Mouse (Mus musculus) heart, adult 2 months (tissue): ENCODE data around the gene Catsperg1. TPM values are rescaled to one million over a fixed set of nuclear protein-coding genes. Genes with fewer than 3 reads are reported as not detected.
A peak's percentile ranks its signal among the peaks of the same experiment; 100 is the strongest.

Experiments
- DNase-seq, 2 experiments: peaks; one replicate each; pipeline ENCODE4 v3.0.0; 2021
- H3K27ac ChIP-seq: fragments of 200-600 bp; 2 replicates; pipeline ENCODE4 v1.8.1; 2022
- H3K27me3 ChIP-seq: fragments of 200-500 bp; 2 replicates; pipeline ENCODE4 v1.6.1; 2012; ENCODE audit warnings: mild to moderate bottlenecking, low read length, inconsistent platforms, mixed read lengths; ENCODE audit not compliant: control insufficient read depth, insufficient read depth
- H3K36me3 ChIP-seq: fragments of 200-500 bp; 2 replicates; pipeline ENCODE4 v1.6.1; 2012; ENCODE audit warnings: low read length, inconsistent platforms; ENCODE audit not compliant: control insufficient read depth, insufficient read depth
- H3K4me1 ChIP-seq: fragments of 200-500 bp; 2 replicates; pipeline ENCODE4 v1.6.1; 2011; ENCODE audit warnings: low read length; ENCODE audit not compliant: control insufficient read depth, insufficient read depth
- H3K4me3 ChIP-seq: fragments of 200-600 bp; 2 replicates; pipeline ENCODE4 v1.8.1; 2022
- H3K79me2 ChIP-seq: fragments of 200-500 bp; replicated peaks from 2 replicates; pipeline ENCODE4 v1.6.1; 2012; ENCODE audit warnings: mild to moderate bottlenecking, inconsistent platforms, low read length, moderate library complexity, mixed read lengths; ENCODE audit not compliant: control insufficient read depth, insufficient read depth
- H3K9ac ChIP-seq: fragments of 200-500 bp; 2 replicates; pipeline ENCODE4 v1.6.1; 2012; ENCODE audit warnings: low read depth, mild to moderate bottlenecking, control low read depth, inconsistent platforms, low read length, mixed read lengths
- CTCF ChIP-seq: fragments of 200-600 bp; IDR thresholded peaks from 2 replicates; pipeline ENCODE4 v1.8.1; 2022; ENCODE audit warnings: antibody characterized with exemption, mild to moderate bottlenecking, moderate library complexity
- EP300 ChIP-seq: fragments of 200-500 bp; IDR thresholded peaks from 2 replicates; pipeline ENCODE4 v1.6.1; 2011; ENCODE audit warnings: low read depth, low read length, control low read depth; ENCODE audit not compliant: insufficient read depth
- POLR2A ChIP-seq: fragments of 200-500 bp; IDR thresholded peaks from 2 replicates; pipeline ENCODE4 v1.6.1; 2011; ENCODE audit warnings: mild to moderate bottlenecking, low read depth, low read length, control low read depth; ENCODE audit not compliant: insufficient read depth
- WGBS: fragments of 180-500 bp; shearing (Covaris S2); methylation state at CpG from one replicate; pipeline ENCODE4 v1.1.7; 2018; 5-methylcytosine and 5-hydroxymethylcytosine counted together
- intact Hi-C: fragments of 180-260 bp; cut with DNase I; formaldehyde crosslinking; loops from one replicate; pipeline ENCODE4 v1.15.1; 2025
- polyA plus RNA-seq: library from polyadenylated mRNA; depleted of rRNA; stranded (reverse); fragments of >200 nt; gene quantifications from 2 replicates; pipeline ENCODE4 v1.2.3, GENCODE M21; 2012
- total RNA-seq, 2 experiments: library from RNA; stranded (reverse); gene quantifications; 2 replicates each; pipeline ENCODE4 v1.2.3; 2021

Gene Catsperg1
- total and polyA plus RNA-seq, 3 experiments = 0.30 to 1.0 (median 0.34) TPM

- intact Hi-C loops = loop anchor here (2.0 kb wide), 1 partner anchor 15 kb away; the partner anchor contains the start of genes Ggn and Spred3
- H3K79me2 ChIP-seq = no peaks in the 10 kb centered on the region
- TF ChIP-seq CTCF (peak; percentile 50), EP300 (no peak), POLR2A (peak; percentile 30; the same call in 1 of the 2 replicates)
- peaks cover 2% of the 10 kb centered on the region; the same call in 1 of the 2 replicates for H3K4me1 ChIP-seq
- peak within 1 kb of the TSS; percentile 97 for H3K4me3 ChIP-seq
- H3K27me3 ChIP-seq = peaks cover 1% of the 10 kb centered on the region; the same call in 1 of the 2 replicates
- peak; percentile 88 for DNase-seq
- peak within 1 kb of the TSS; percentile 94 for H3K27ac ChIP-seq
- 2% methylated on average over 68 of the region's 68 CpGs for WGBS
- H3K36me3 ChIP-seq = no peaks in the 10 kb centered on the region
- peak within 1 kb of the TSS; percentile 81 for H3K9ac ChIP-seq
These were observed 57.7 kb downstream of the Catsperg1 start, which contains the start of gene Fam98c for GRCm38 (mm10) chr7:29155838-29156782. Gene Fam98c, minus strand, starts transcription at chr7:29156234.

- TF ChIP-seq EP300 = no peak
- peak; percentile 65 for TF ChIP-seq POLR2A
- TF ChIP-seq CTCF = peak; percentile 47
- H3K27ac ChIP-seq = peak overlapping the region; percentile 94
- H3K36me3 ChIP-seq = no peaks in the 10 kb centered on the region
- H3K79me2 ChIP-seq = no peaks in the 10 kb centered on the region
- WGBS = 9% methylated on average over 37 of the region's 37 CpGs
- peaks cover 2% of the 10 kb centered on the region; the same call in 1 of the 2 replicates for H3K4me1 ChIP-seq
- intact Hi-C loops = no loop called here
- H3K9ac ChIP-seq = peak overlapping the region; percentile 81
- H3K4me3 ChIP-seq = peak overlapping the region; percentile 97
- peaks cover 1% of the 10 kb centered on the region; the same call in 1 of the 2 replicates for H3K27me3 ChIP-seq
- DNase-seq = peak; percentile 91 to 92
These were observed 58.5 kb downstream of the Catsperg1 start for GRCm38 (mm10) chr7:29155196-29155837.

DNA sequence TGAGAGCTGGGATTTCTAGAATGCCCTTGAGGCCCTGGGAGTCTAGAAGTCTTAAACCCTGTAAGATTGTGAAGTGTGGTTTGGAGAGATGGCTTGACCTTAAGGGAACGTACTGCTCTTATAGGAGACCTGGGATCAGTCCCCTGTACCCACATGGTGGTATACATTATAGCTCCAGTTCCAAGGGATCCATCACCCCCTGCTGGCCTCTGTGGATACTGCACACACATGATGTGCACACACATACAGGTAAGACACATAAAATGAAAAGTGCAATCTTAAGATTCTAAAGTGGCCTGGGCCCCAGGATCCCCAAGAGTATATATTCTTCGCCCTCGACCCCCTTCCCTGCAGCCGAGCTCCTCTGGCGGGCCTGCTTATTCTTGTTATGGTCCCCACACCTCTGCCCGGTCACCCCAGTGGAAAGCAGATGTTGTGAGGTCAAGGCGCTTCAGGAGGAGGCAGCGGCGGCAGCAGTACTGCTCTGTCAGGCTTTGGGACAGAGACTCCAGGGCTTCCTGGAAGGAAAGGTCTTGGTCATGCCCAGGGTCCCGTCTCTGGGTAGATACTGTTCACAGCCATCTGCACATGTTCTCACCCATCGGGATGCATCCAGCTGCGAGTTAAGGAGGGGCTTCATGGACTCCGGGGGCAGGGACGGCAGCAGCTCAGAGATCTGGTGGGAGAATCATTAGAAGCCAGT is 59.7 kb downstream of the Catsperg1 start:
- WGBS = 95% methylated on average over 14 of the region's 14 CpGs

DNA sequence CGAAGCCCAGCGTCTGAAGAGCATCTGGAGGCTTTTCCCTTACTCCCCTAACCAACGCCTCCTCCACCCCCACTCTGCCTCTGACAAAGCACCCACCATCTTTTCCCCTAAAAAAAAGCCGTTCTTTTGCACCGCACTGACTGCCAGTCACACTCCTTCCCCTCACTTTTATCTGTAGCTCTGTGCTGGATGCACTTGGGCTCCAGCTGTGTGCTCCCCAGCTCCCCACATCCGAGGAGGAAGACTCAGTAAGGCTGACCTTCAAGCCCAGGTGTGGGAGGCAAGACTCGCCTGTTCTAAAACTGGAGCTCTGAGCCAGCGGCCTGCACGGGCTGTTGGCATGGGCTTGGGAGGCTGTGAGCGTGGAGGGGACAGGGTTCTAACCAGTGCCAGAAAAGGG is 62.3 kb downstream of the Catsperg1 start:
- Histone ChIP-seq H3K27ac (no peak overlapping the region), H3K4me3 (no peak overlapping the region), H3K36me3 (no peaks in the 10 kb centered on the region), H3K79me2 (no peaks in the 10 kb centered on the region), H3K4me1 (peaks cover 2% of the 10 kb centered on the region; the same call in 1 of the 2 replicates), H3K27me3 (no peaks in the 10 kb centered on the region), H3K9ac (no peak overlapping the region)
- TF ChIP-seq POLR2A = no peak
- TF ChIP-seq CTCF = no peak
- TF ChIP-seq EP300 = no peak
- no peak for DNase-seq
- intact Hi-C loops = no loop called here
- 61% methylated on average over 10 of the region's 10 CpGs for WGBS

More for the DNA sequence above, 59.7 kb downstream of the Catsperg1 start:
- no peak overlapping the region for H3K9ac ChIP-seq
- peaks cover under 1% of the 10 kb centered on the region; the same call in 1 of the 2 replicates for H3K27me3 ChIP-seq
- H3K4me1 ChIP-seq = peaks cover 2% of the 10 kb centered on the region; the same call in 1 of the 2 replicates
- no peak overlapping the region for H3K4me3 ChIP-seq
- H3K79me2 ChIP-seq = no peaks in the 10 kb centered on the region
- no peak overlapping the region for H3K27ac ChIP-seq
- DNase-seq = no peak
- intact Hi-C loops = no loop called here
- H3K36me3 ChIP-seq = no peaks in the 10 kb centered on the region
- no peak for TF ChIP-seq EP300
- no peak for TF ChIP-seq POLR2A
- TF ChIP-seq CTCF = peak; percentile 37

- intact Hi-C loops = no loop called here
- H3K4me3 ChIP-seq = no peak overlapping the region
- H3K79me2 ChIP-seq = no peaks in the 10 kb centered on the region
- no peak overlapping the region for H3K27ac ChIP-seq
- H3K36me3 ChIP-seq = no peaks in the 10 kb centered on the region
- no peaks in the 10 kb centered on the region for H3K27me3 ChIP-seq
- 88% methylated on average over 15 of the region's 15 CpGs for WGBS
- H3K9ac ChIP-seq = no peak overlapping the region
- TF ChIP-seq POLR2A = no peak
- no peak for TF ChIP-seq CTCF
- TF ChIP-seq EP300 = no peak
- no peaks in the 10 kb centered on the region for H3K4me1 ChIP-seq
- no peak for DNase-seq
These were observed 65.1 kb downstream of the Catsperg1 start for GRCm38 (mm10) chr7:29148771-29149170.
